Comparison of ENCODE assay signal across 16 mouse cellular contexts in genomic region chr19:21663756-21664456, GRCm38 (mm10). TPM values are rescaled to one million over a fixed set of nuclear protein-coding genes. Genes with fewer than 3 reads are reported as not detected.
DNase-seq lines count a peak whose midpoint lies in the region; TF ChIP-seq lines count a peak whose summit lies in the region.
"Had no signal": no experiment of that assay in that cellular context is flagged by ENCODE, and none has a peak within 500 bp of the region (broad histone marks: within the 10 kb centered on the region; RNA-seq: fewer than 3 reads in every experiment).

No protein-coding gene starts in this region.

- no peaks in the 10 kb centered on the region for H3K27me3 ChIP-seq in kidney, adult 2 months (replicated peaks; ENCODE audit: control insufficient read depth, insufficient read depth, low read length)
- no peaks in the 10 kb centered on the region for H3K27me3 ChIP-seq in C2C12 (ENCODE audit: control insufficient read depth, insufficient read depth, insufficient read length)
- H3K27me3 ChIP-seq: embryonic facial prominence, embryonic 12.5 days; liver, embryonic 13.5 days had no signal

- no peak overlapping the region for H3K4me3 ChIP-seq in kidney, adult 2 months (ENCODE audit: insufficient read depth, low read depth, low read length)
- no peak overlapping the region for H3K4me3 ChIP-seq in C2C12 (ENCODE audit: insufficient read depth, poor library complexity, severe bottlenecking)
- H3K4me3 ChIP-seq: embryonic facial prominence, embryonic 12.5 days; hindbrain, embryonic 10.5 days; liver, embryonic 13.5 days; midbrain, embryonic 10.5 days had no signal

- H3K79me2 ChIP-seq in C2C12 (ENCODE audit: control insufficient read depth, insufficient read depth): peaks cover 93% of the 10 kb centered on the region

- peaks cover 85% of the 10 kb centered on the region for H3K79me3 ChIP-seq in C2C12 (ENCODE audit: low read depth)

- 32% methylated on average over 4 of the region's 4 CpGs for WGBS in kidney, adult 2 months

- peak; percentile 21 for DNase-seq in kidney, adult 2 months
- no peak for DNase-seq in kidney, adult 18-20 months
- DNase-seq in fibroblast of lung, adult 2 months (ENCODE audit: low read depth): peak; percentile 33
- peak; percentile 83 for DNase-seq in lung, postnatal 36 days
- DNase-seq in cerebellum, postnatal 36 days: no peak
- no peak for DNase-seq in cerebellum, adult 11 months
- DNase-seq in heart, postnatal 14 days: no peak
- DNase-seq: cerebellum, postnatal 25 days; liver, embryonic 13.5 days; thymus, postnatal 14 days had no signal

- intact Hi-C loops in heart, postnatal 14 days (cut with DNase I): no loop called here

- TF ChIP-seq CTCF in kidney, adult 2 months (conservative IDR thresholded peaks at IDR 0.05; ENCODE audit: insufficient read depth, insufficient read length, low read depth, low read length): no peak
- TF ChIP-seq CTCF in C2C12 (IDR thresholded peaks at IDR 0.05; ENCODE audit: control insufficient read depth, insufficient read depth, insufficient read length): no peak

- no peak overlapping the region for H3K27ac ChIP-seq in kidney, adult 2 months (ENCODE audit: insufficient read depth, low read depth, low read length)
- H3K27ac ChIP-seq: embryonic facial prominence, embryonic 12.5 days; hindbrain, embryonic 10.5 days; kidney, postnatal 0 days; liver, embryonic 13.5 days; midbrain, embryonic 10.5 days; stomach, postnatal 0 days had no signal

- no peaks in the 10 kb centered on the region for H3K36me3 ChIP-seq in kidney, adult 2 months (ENCODE audit: control insufficient read depth, insufficient read depth, low read length)
- H3K36me3 ChIP-seq in C2C12 (ENCODE audit: control insufficient read depth, insufficient read depth): peaks cover 4% of the 10 kb centered on the region
- H3K36me3 ChIP-seq: embryonic facial prominence, embryonic 12.5 days; liver, embryonic 13.5 days had no signal

- H3K4me1 ChIP-seq in kidney, adult 2 months (ENCODE audit: control insufficient read depth, insufficient read depth, low read length): peaks cover 22% of the 10 kb centered on the region
- H3K4me1 ChIP-seq: embryonic facial prominence, embryonic 12.5 days; hindbrain, embryonic 10.5 days; midbrain, embryonic 10.5 days had no signal

- no peak overlapping the region for H3ac ChIP-seq in C2C12 (ENCODE audit: control insufficient read depth, insufficient read length, low read depth)

- TF ChIP-seq POLR2A in kidney, adult 2 months (IDR thresholded peaks at IDR 0.05; ENCODE audit: low read depth, low read length): no peak

TF ChIP-seq in C2C12, 6 proteins besides CTCF, POLR2A, EP300 and RAD21:
- TF ChIP-seq CEBPB (IDR thresholded peaks at IDR 0.05; ENCODE audit: low read depth) (peak; percentile 36), USF1 (IDR thresholded peaks at IDR 0.05; ENCODE audit: low read depth) (no peak), MYOG (IDR thresholded peaks at IDR 0.05; ENCODE audit: control insufficient read depth, extremely low read depth, insufficient read length) (no peak)

RNA-seq across cellular contexts. Expression of gene Abhd17b, which starts 10.9 kb away (rescaled TPM):
- polyA plus RNA-seq in kidney, adult 2 months (2012; rRNA removed): 10.5 and 11.1 TPM in 2 replicates
- polyA plus RNA-seq in C2C12 (2012; fragmentation: generic; extraction: Trizol): 6.2 TPM
- 10 to 100 TPM; 18.8 to 18.9 TPM for total RNA-seq in heart, postnatal 14 days (2021)

RNA-seq across cellular contexts. Expression of gene 1110059E24Rik, which starts 11.1 kb away (rescaled TPM):
- 3.8 and 7.3 TPM in 2 replicates for polyA plus RNA-seq in kidney, adult 2 months (2012; rRNA removed)
- polyA plus RNA-seq in C2C12 (2012; fragmentation: generic; extraction: Trizol): 17.1 TPM
- 10 to 100 TPM; 15.7 to 16.3 TPM for total RNA-seq in heart, postnatal 14 days (2021)

Comparison
In these comparisons a context has a peak if more than half of its experiments do, and no peak if none do; other contexts are left out.
1. DNase-seq: peak in kidney, adult 2 months (single experiment), fibroblast of lung, adult 2 months (single experiment) and lung, postnatal 36 days (single experiment); none in kidney, adult 18-20 months (single experiment), cerebellum, postnatal 36 days (0 of 2), cerebellum, adult 11 months (single experiment) and heart, postnatal 14 days (0 of 2).